ENCODE assay signal across 18 mouse cellular contexts in genomic region chr7:51268743-51269142, GRCm38 (mm10).
"Had no signal": no experiment of that assay in that cellular context is flagged by ENCODE, and none has a peak within 500 bp of the region (broad histone marks: within the 10 kb centered on the region; RNA-seq: fewer than 3 reads in every experiment).

No protein-coding gene starts in this region.

- H3K4me2 ChIP-seq: limb, embryonic 13.5 days; liver, embryonic 15.5 days; neural tube, embryonic 15.5 days; stomach, embryonic 15.5 days had no signal

- H3K36me3 ChIP-seq: limb, embryonic 13.5 days; liver, embryonic 15.5 days; midbrain, embryonic 10.5 days; neural tube, embryonic 15.5 days; stomach, embryonic 15.5 days had no signal

- H3K27ac ChIP-seq: limb, embryonic 13.5 days; liver, embryonic 15.5 days; midbrain, embryonic 10.5 days; neural tube, embryonic 15.5 days; stomach, embryonic 15.5 days had no signal

- H3K9me3 ChIP-seq: limb, embryonic 13.5 days; liver, embryonic 15.5 days; midbrain, embryonic 10.5 days; neural tube, embryonic 15.5 days; stomach, embryonic 15.5 days had no signal

- ATAC-seq: lung, postnatal 0 days had no signal

- H3K27me3 ChIP-seq: limb, embryonic 13.5 days; liver, embryonic 15.5 days; neural tube, embryonic 15.5 days; stomach, embryonic 15.5 days had no signal

- DNase-seq: kidney, adult 11 months; layer of hippocampus, adult 9-11 months; layer of hippocampus, postnatal 36 days; left cerebral cortex, postnatal 4 days; lung, adult 2 months; lung, postnatal 36 days; midbrain, embryonic 14.5 days; retina, postnatal 1 day; right cerebral cortex, postnatal 4 days; spleen, adult 18-20 months; thymus, postnatal 4 days had no signal

- H3K4me1 ChIP-seq: limb, embryonic 13.5 days; liver, embryonic 15.5 days; neural tube, embryonic 15.5 days; stomach, embryonic 15.5 days had no signal

- H3K9ac ChIP-seq: limb, embryonic 13.5 days; liver, embryonic 15.5 days; neural tube, embryonic 15.5 days; stomach, embryonic 15.5 days had no signal

- H3K4me3 ChIP-seq: limb, embryonic 13.5 days; liver, embryonic 15.5 days; midbrain, embryonic 10.5 days; myocyte; neural tube, embryonic 15.5 days; stomach, embryonic 15.5 days had no signal
